Mouse (Mus musculus) neural tube, embryonic 13.5 days (tissue): ENCODE data around the gene Tcp1. TPM values are rescaled to one million over a fixed set of nuclear protein-coding genes. Genes with fewer than 3 reads are reported as not detected.
"Not testable (repeated sequence)": the region's sequence is repeated elsewhere in the genome, so short reads cannot be mapped to it uniquely, and the experiment has no call there.

Source experiments
- ATAC-seq: fragments of 200-750 bp; cut with Nextera tagmentation; 2 replicates; pipeline ENCODE4 v1.8.0; 2017; ENCODE audit warnings: low read depth, mild to moderate bottlenecking, moderate TSS enrichment, moderate library complexity
- H3K27ac ChIP-seq: fragments of 300-500 bp; sonication (generic); replicated peaks from 2 replicates; pipeline ENCODE4 v1.5.1; 2015; ENCODE audit warnings: moderate library complexity, mild to moderate bottlenecking, inconsistent platforms
- H3K27me3 ChIP-seq: fragments of 300-500 bp; sonication (generic); 2 replicates; pipeline ENCODE4 v1.6.1; 2015; ENCODE audit warnings: mild to moderate bottlenecking, inconsistent platforms
- H3K36me3 ChIP-seq: fragments of 300-500 bp; sonication (generic); 2 replicates; pipeline ENCODE4 v1.6.1; 2015; ENCODE audit warnings: mild to moderate bottlenecking, inconsistent platforms
- H3K4me1 ChIP-seq: fragments of 300-500 bp; sonication (generic); replicated peaks from 2 replicates; pipeline ENCODE4 v1.6.1; 2015; ENCODE audit warnings: inconsistent platforms
- H3K4me2 ChIP-seq: fragments of 300-500 bp; sonication (generic); 2 replicates; pipeline ENCODE4 v1.6.1; 2015; ENCODE audit warnings: inconsistent platforms, mild to moderate bottlenecking, moderate library complexity
- H3K4me3 ChIP-seq: fragments of 300-500 bp; sonication (generic); 2 replicates; pipeline ENCODE4 v1.5.1; 2015; ENCODE audit warnings: mild to moderate bottlenecking, inconsistent platforms
- H3K9ac ChIP-seq: fragments of 300-500 bp; sonication (generic); 2 replicates; pipeline ENCODE4 v1.6.1; 2015; ENCODE audit warnings: moderate library complexity, mild to moderate bottlenecking, inconsistent platforms
- H3K9me3 ChIP-seq: fragments of 300-500 bp; sonication (generic); 2 replicates; pipeline ENCODE4 v1.6.1; 2016; ENCODE audit warnings: inconsistent platforms
- WGBS: fragments of 180-500 bp; shearing (Covaris S2); methylation state at CpG from one replicate; pipeline ENCODE4 v1.1.7; 2015; 5-methylcytosine and 5-hydroxymethylcytosine counted together
- polyA plus RNA-seq: library from polyadenylated mRNA; unstranded; fragments of >200 nt; fragmentation: Nextera tagmentation; extraction: Ambion mirVana; gene quantifications from 2 replicates; pipeline ENCODE4 v1.2.1, GENCODE M21; 2015

Gene Tcp1
- polyA plus RNA-seq, 1 experiment from 2014 or later: 410 TPM

- Histone ChIP-seq H3K9me3 (no peaks in the 10 kb centered on the region), H3K4me2 (peak overlapping the region; percentile 85), H3K4me1 (peaks cover 20% of the 10 kb centered on the region), H3K27ac (peak overlapping the region; percentile 84), H3K27me3 (no peaks in the 10 kb centered on the region), H3K9ac (peak overlapping the region; percentile 92), H3K36me3 (peaks cover 58% of the 10 kb centered on the region), H3K4me3 (peak overlapping the region; percentile 78)
- under 1% methylated on average over 40 of the region's 40 CpGs for WGBS
- ATAC-seq: peak; percentile 59
Measured at GRCm38 (mm10) chr17:12916588-12917380, 1.3 kb downstream of the Tcp1 start.

GRCm38 (mm10) chr17:12921073-12921472, 5.6 kb downstream of the Tcp1 start:
- Histone ChIP-seq H3K9me3 (no peaks in the 10 kb centered on the region), H3K4me2 (no peak overlapping the region), H3K4me3 (no peak overlapping the region), H3K36me3 (peaks cover 72% of the 10 kb centered on the region), H3K27ac (no peak overlapping the region), H3K4me1 (peaks cover 12% of the 10 kb centered on the region), H3K27me3 (no peaks in the 10 kb centered on the region), H3K9ac (no peak overlapping the region)
- WGBS: 93% methylated on average over 1 of the region's 1 CpGs
- no peak for ATAC-seq

GRCm38 (mm10) chr17:12925001-12925400, 9.5 kb downstream of the Tcp1 start:
- H3K4me2 ChIP-seq: no peak overlapping the region
- no peaks in the 10 kb centered on the region for H3K4me1 ChIP-seq
- no peaks in the 10 kb centered on the region for H3K9me3 ChIP-seq
- peaks cover 71% of the 10 kb centered on the region for H3K36me3 ChIP-seq
- 92% methylated on average over 3 of the region's 3 CpGs for WGBS
- no peaks in the 10 kb centered on the region for H3K27me3 ChIP-seq
- H3K4me3 ChIP-seq: no peak overlapping the region
- no peak overlapping the region for H3K9ac ChIP-seq
- no peak for ATAC-seq
- H3K27ac ChIP-seq: no peak overlapping the region

GRCm38 (mm10) chr17:12925703-12926180, 10.2 kb downstream of the Tcp1 start:
- 87% methylated on average over 8 of the region's 8 CpGs for WGBS
- no peaks in the 10 kb centered on the region for H3K4me1 ChIP-seq
- H3K4me2 ChIP-seq: no peak overlapping the region
- no peak overlapping the region for H3K4me3 ChIP-seq
- no peak overlapping the region for H3K9ac ChIP-seq
- no peaks in the 10 kb centered on the region for H3K27me3 ChIP-seq
- no peak overlapping the region for H3K27ac ChIP-seq
- ATAC-seq: no peak
- H3K36me3 ChIP-seq: peaks cover 64% of the 10 kb centered on the region
- no peaks in the 10 kb centered on the region for H3K9me3 ChIP-seq

- H3K27ac ChIP-seq, H3K9me3 ChIP-seq, H3K27me3 ChIP-seq, ATAC-seq, H3K4me2 ChIP-seq, H3K9ac ChIP-seq, H3K4me3 ChIP-seq, H3K36me3 ChIP-seq, H3K4me1 ChIP-seq: not testable (repeated sequence)
- WGBS: 89% methylated on average over 5 of the region's 5 CpGs
Measured at GRCm38 (mm10) chr17:12931576-12931975, 16.1 kb downstream of the Tcp1 start.

GRCm38 (mm10) chr17:12935719-12936118, 20.2 kb downstream of the Tcp1 start:
- Histone ChIP-seq H3K27me3 (no peaks in the 10 kb centered on the region), H3K4me1 (peaks cover 8% of the 10 kb centered on the region; the same call in 1 of the 2 replicates), H3K36me3 (no peaks in the 10 kb centered on the region), H3K27ac (no peak overlapping the region), H3K9me3 (no peaks in the 10 kb centered on the region), H3K9ac (no peak overlapping the region), H3K4me2 (no peak overlapping the region), H3K4me3 (no peak overlapping the region)
- WGBS: 67% methylated on average over 4 of the region's 4 CpGs
- ATAC-seq: no peak

- no peak overlapping the region for H3K4me3 ChIP-seq
- H3K9ac ChIP-seq: no peak overlapping the region
- H3K27me3 ChIP-seq: no peaks in the 10 kb centered on the region
- peaks cover 5% of the 10 kb centered on the region for H3K36me3 ChIP-seq
- H3K27ac ChIP-seq: no peak overlapping the region
- no peaks in the 10 kb centered on the region for H3K9me3 ChIP-seq
- no peak for ATAC-seq
- no peak overlapping the region for H3K4me2 ChIP-seq
- peaks cover 8% of the 10 kb centered on the region; the same call in 1 of the 2 replicates for H3K4me1 ChIP-seq
- WGBS: 84% methylated on average over 2 of the region's 2 CpGs
Measured at GRCm38 (mm10) chr17:12937412-12937970, 22.0 kb downstream of the Tcp1 start.

GRCm38 (mm10) chr17:12938077-12938476, 22.6 kb downstream of the Tcp1 start:
- no peak overlapping the region for H3K27ac ChIP-seq
- no peak overlapping the region for H3K9ac ChIP-seq
- WGBS: 44% methylated on average over 2 of the region's 2 CpGs
- peaks cover 11% of the 10 kb centered on the region for H3K36me3 ChIP-seq
- ATAC-seq: no peak
- no peak overlapping the region for H3K4me3 ChIP-seq
- H3K9me3 ChIP-seq: no peaks in the 10 kb centered on the region
- H3K4me1 ChIP-seq: peaks cover 8% of the 10 kb centered on the region; the same call in 1 of the 2 replicates
- no peak overlapping the region for H3K4me2 ChIP-seq
- H3K27me3 ChIP-seq: no peaks in the 10 kb centered on the region

GRCm38 (mm10) chr17:12939377-12940148, 24.1 kb downstream of the Tcp1 start:
- H3K9ac ChIP-seq: 0 out of 2 replicates have a peak overlapping the region, but pooled peaks have one; percentile 43
- H3K36me3 ChIP-seq: peaks cover 24% of the 10 kb centered on the region
- ATAC-seq: peak; percentile 62; the same call in 1 of the 2 replicates
- not testable (repeated sequence) for H3K4me1 ChIP-seq, H3K27ac ChIP-seq, H3K9me3 ChIP-seq, H3K27me3 ChIP-seq
- 47% methylated on average over 5 of the region's 12 CpGs for WGBS
- H3K4me2 ChIP-seq: peak overlapping the region; percentile 49
- peak overlapping the region; percentile 21; the same call in 1 of the 2 replicates for H3K4me3 ChIP-seq

GRCm38 (mm10) chr17:12940151-12940805, 24.8 kb downstream of the Tcp1 start, which contains the start of gene Acat3:
Gene Acat3, minus strand, starts transcription at chr17:12940600.
- Histone ChIP-seq H3K27ac (no peak within 1 kb of the TSS), H3K9ac (peak within 1 kb of the TSS; percentile 43)
- ATAC-seq: 0 out of 2 replicates have a peak, but pooled peaks have one; percentile 54

GRCm38 (mm10) chr17:12941543-12942260, 26.2 kb downstream of the Tcp1 start:
- no peaks in the 10 kb centered on the region for H3K27me3 ChIP-seq
- H3K4me2 ChIP-seq: no peak overlapping the region
- peaks cover 44% of the 10 kb centered on the region for H3K36me3 ChIP-seq
- ATAC-seq: no peak
- 78% methylated on average over 8 of the region's 8 CpGs for whole genome bisulfite sequencing
- peaks cover 8% of the 10 kb centered on the region; the same call in 1 of the 2 replicates for H3K4me1 ChIP-seq
- H3K9ac ChIP-seq: no peak overlapping the region
- no peak overlapping the region for H3K4me3 ChIP-seq
- H3K9me3 ChIP-seq: no peaks in the 10 kb centered on the region
- H3K27ac ChIP-seq: no peak overlapping the region

More at GRCm38 (mm10) chr17:12940151-12940805, 24.8 kb downstream of the Tcp1 start, which contains the start of gene Acat3:
- H3K4me2 ChIP-seq: peak within 1 kb of the TSS; percentile 49
- no peaks in the 10 kb centered on the region for H3K9me3 ChIP-seq
- H3K36me3 ChIP-seq: peaks cover 31% of the 10 kb centered on the region
- WGBS: 15% methylated on average over 27 of the region's 27 CpGs
- no peaks in the 10 kb centered on the region for H3K27me3 ChIP-seq
- H3K4me1 ChIP-seq: peaks cover 8% of the 10 kb centered on the region; the same call in 1 of the 2 replicates
- peak within 1 kb of the TSS; percentile 21 for H3K4me3 ChIP-seq
